Mouse (Mus musculus): ENCODE measurements around the gene Foxb1.

Foxb1 gene

DNA sequence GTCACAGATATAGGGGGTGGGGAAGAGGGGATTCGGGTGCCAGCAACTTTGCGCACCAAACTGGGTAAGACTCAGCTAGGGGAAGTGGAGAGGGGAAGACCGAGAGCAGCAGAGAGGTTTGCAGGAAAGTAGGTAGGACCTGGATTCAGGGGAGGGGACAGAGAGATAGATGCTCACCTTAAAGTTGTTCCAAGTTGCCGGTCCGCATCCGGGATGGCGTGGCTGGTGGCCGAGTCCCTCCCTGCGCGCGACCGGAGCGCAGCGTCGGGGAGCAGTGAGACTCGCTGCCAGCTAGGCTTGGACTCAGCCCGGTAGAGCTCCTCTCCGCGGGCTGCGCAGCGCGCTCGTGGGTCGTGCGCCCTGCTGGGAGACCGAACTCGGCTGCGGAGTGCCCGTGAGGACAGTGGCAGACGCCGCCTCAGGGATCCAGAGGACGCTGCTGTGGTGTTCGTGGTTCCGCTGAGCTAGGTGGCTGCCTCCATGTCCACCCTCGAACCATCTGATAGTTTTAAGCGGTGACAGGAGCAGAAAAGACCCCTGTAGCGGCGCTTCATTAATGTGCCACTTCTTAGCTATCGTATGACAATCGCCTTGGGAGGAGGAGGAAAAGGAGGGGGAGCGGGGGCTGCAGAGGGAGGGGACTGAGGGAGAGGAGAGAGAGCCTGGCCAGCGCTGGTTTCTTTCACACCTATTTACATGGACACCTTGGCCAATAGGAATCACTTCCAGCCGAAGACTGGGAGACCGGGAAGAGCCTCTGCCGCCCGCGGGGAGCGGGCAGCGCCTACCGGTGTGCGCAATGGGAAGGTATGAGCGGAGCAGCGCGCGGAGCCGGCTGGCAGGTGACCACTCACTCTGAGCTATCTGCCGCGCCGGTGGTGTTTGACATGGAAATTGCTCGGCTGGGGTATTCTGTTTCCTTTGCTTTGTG is at the start of gene Foxb1:
Gene Foxb1, minus strand, starts transcription at position 570 of the 931 bp plus-strand sequence.
- DNase-seq, result peak in 1 of 2 experiments; percentile 12

GRCm38 (mm10) chr9:69790562-69790961 is 29.8 kb upstream of the Foxb1 start:
- DNase-seq, result peak in 1 of 2 experiments; percentile 42

- DNase-seq, result no peak
Measured at GRCm38 (mm10) chr9:69779996-69780395, 19.3 kb upstream of the Foxb1 start.

- no peak for DNase-seq
Measured at GRCm38 (mm10) chr9:69769949-69770585, 9.3 kb upstream of the Foxb1 start.

DNA sequence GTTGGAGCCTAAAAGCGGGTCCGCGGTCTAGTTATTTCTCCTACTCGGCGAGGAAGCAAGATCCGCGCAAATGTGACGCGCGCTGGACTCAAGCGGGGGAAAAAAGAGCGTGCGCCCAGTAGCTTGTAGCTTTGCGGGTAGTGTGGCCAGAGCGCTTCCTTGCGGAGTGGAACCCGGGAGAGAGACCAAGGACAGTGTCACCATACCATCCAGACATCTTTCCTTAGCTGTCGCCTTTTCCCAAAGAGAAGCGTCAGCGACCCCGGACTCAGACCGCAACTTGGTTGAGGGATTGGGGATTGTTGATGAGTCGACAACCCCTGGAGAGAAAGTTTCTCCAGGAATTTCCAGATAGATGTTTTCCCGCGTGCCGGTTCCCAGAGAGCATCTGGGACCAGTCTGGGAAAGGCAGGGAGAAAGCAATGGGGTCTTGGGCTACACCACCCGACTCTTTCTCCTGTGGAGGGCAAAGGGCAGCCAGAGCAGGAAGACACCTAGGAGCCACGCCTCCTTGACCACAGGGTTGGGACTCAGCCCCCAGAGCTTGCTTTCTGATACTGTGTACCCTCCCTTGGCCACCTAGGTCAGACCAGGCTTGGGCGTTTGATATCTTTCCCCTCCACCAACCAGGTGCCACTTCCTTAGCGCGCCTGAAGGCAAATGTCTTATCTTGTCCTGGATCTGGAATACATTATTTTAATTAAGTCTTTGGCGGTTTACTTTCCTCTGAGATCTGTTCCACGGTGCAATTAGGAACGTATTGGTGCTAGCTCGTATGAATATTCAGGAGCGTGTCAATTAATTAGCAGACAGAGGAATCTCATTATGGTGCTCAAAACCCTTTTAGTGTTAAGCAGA is 8.6 kb upstream of the Foxb1 start:
- DNase-seq, result peak in 1 of 2 experiments; percentile 13

- peak in 1 of 2 experiments; percentile 11 for DNase-seq
Measured at GRCm38 (mm10) chr9:69768136-69768875, 7.6 kb upstream of the Foxb1 start.

- peak in 1 of 2 experiments; percentile 18 for DNase-seq
Measured at GRCm38 (mm10) chr9:69767421-69767820, 6.7 kb upstream of the Foxb1 start.

DNA sequence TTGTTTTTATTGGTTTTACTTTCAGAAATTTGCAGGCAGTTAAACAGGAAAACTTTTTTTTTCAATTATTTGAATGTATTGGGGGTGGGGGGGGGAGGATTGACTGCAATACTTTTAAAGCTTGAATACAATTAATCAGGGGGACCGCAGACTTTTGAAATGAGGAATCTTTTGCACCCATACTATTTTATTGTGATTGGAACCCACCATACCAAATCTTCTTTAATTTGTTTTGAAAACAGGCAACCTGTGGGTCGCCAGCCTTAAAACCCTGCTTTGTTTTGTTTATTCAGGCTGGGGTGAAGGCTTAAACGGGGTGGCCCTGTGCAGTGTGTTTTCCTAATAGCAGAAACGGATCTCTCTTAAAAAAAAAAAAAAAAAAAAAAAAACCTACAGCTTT is 6.2 kb upstream of the Foxb1 start:
- DNase-seq, result no peak

GRCm38 (mm10) chr9:69766301-69766700 is 5.6 kb upstream of the Foxb1 start:
- DNase-seq, result peak in 1 of 2 experiments; percentile 15

DNA sequence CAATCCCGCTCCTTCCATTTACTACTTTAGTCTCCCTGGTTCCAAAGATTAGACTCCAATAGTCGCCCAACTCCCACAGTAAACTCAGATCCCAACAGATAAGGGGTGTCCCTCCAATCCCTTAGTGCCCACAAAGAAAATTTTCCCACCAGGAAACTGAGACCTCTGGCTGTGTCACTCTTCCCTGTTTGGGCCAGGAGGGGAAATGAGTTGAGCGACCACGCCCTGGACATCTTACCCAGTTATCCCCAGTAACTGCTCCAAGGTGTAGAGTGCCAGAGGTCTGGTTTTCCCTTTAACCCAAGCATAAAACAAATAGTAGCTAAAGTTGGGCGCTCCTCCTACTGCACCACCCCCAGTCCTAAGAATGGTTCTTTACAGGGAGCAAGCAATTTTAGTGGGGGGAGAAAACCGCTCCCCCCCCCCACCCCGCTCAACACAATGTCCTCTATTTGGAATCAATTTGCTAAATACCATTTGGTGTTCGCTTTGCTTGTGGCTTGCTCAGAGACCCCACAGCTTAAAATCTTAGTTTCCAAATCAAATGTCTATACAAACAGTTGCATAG is 4.8 kb upstream of the Foxb1 start:
- DNase-seq, result peak in 1 of 2 experiments; percentile 7

- peak in 1 of 2 experiments; percentile 10 for DNase-seq
Measured at GRCm38 (mm10) chr9:69764586-69765482, 4.1 kb upstream of the Foxb1 start.

- no peak for DNase-seq
Measured at GRCm38 (mm10) chr9:69763681-69764585, 3.2 kb upstream of the Foxb1 start.

- DNase-seq, result peak in 1 of 2 experiments; percentile 6
Measured at GRCm38 (mm10) chr9:69762703-69763102, 2.0 kb upstream of the Foxb1 start.

- DNase-seq, result no peak
Measured at GRCm38 (mm10) chr9:69762221-69762620, 1.5 kb upstream of the Foxb1 start.

GRCm38 (mm10) chr9:69761569-69761968 is 829 bp upstream of the Foxb1 start:
- DNase-seq, result no peak

DNA sequence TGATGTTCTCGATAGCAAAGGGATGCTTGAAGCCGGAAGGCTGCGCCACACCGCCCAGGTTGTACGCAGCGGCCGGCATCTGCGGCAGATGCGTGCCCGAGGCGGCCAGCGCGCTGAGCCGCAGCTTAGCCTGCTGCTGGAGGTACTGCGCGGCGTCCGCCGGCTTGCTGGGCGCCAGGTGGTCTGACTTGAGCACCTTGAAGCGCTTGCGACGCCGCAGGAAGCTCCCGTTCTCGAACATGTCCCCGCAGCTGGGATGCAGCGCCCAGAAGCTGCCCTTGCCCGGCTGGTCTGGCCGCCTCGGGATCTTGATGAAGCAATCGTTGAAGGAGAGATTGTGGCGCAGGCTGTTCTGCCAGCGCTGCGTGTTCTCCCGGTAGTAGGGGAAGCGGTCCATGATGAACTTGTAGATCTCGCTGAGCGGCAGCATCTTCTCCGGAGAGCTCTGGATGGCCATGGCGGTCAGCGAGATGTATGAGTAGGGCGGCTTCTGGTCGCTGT is 969 bp downstream of the Foxb1 start:
- no peak for DNase-seq

DNA sequence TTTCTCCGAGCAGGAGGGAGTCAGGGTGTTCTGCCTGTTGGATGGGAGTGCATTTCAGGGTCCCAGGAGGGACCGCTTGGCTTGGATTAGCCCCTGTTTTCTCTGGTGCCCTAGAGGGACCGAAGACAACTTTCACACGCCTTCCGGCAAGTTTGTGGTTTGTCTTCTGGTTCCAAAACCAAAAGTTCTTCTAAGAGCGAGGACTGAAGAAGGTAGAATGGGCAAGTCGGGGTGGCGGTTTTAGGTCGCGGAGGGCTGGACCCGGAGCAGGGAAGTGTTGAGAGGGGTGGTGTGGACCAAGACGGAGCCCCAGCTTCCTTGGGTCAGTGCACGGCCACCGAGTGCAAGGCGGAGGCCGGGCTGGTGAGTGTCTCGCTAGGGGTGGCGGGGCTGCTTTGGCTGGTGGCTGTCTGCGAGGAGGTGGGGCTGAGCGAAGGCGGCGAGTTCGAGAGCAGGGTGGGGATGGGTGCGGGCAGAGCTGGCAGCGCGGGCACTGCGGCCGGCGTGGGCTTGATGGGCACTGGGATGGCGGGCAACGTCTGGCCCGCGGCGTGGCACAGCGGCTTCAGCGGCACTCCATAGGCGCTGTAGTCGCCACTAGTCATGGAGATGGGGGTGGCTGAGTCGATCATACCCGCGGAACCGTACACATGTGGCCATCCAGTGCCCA is 1.7 kb downstream of the Foxb1 start:
- DNase-seq, result peak in 1 of 2 experiments; percentile 12

DNA sequence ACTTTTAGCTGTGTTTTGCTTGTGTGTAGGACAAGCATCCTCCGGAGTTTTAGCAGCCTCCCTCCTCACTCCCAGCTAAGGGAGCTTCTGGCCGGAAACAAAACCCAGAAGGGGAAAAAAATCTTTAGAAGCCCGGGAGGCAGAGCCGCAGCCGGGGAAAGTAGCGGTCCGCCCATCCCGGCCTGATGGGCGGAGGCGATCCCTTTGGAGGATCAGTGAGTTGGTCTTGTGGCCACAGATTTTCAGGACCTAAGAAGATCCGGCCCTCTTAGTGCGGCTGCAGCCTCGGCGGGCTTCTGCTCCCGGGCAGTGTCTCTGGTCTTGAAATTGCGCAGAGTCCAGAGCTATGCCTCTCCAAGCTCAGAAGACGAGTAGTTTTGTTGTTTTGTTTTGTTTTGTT is 2.2 kb downstream of the Foxb1 start:
- peak in 1 of 2 experiments; percentile 18 for DNase-seq

DNA sequence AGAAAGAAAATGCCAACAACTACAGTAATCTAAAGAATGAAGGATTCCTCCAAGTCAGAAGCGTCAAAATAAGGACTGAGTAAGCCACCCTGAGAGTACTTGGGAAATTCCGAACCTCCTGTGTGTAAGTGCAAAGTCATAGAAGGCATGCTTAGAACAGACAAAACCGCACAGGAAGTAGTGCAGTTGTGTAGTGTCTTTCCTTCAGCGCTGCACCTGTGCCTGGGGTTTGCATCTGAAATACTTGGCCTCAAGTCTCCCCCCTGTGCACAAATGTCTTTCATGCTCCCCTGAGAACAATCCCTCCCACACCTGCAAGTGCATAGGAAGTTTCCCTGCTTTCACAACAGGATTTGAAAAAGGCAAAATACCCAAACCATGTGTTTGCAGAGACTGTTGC is 3.5 kb downstream of the Foxb1 start:
- peak in 1 of 2 experiments; percentile 15 for DNase-seq
